Mouse (Mus musculus) myocyte (in vitro differentiated cells): ENCODE measurements around the gene Snx1.

Experiments used
- E2F4 ChIP-seq: IDR thresholded peaks from one replicate; pipeline ENCODE4 v1.6.1; 2011; ENCODE audit warnings: mild to moderate bottlenecking, control low read depth, moderate library complexity; ENCODE audit not compliant: insufficient read depth
- MAX ChIP-seq: IDR thresholded peaks from one replicate; pipeline ENCODE4 v1.6.1; 2011; ENCODE audit warnings: low read depth, mild to moderate bottlenecking, control low read depth
- MYOG ChIP-seq, 3 experiments: IDR thresholded peaks; one replicate each; pipeline ENCODE4 v1.6.1; 2011; ENCODE audit warnings: control low read depth in 2 of 3, low read depth in 2 of 3, mild to moderate bottlenecking in 2 of 3; ENCODE audit not compliant: insufficient read length in 2 of 3, control insufficient read depth in 1 of 3, insufficient read depth in 1 of 3
- POLR2A ChIP-seq: IDR thresholded peaks from one replicate; pipeline ENCODE4 v1.6.1; 2011; ENCODE audit warnings: low read depth, mild to moderate bottlenecking, control low read depth, moderate library complexity; ENCODE audit not compliant: insufficient read length
- REST ChIP-seq: IDR thresholded peaks from one replicate; pipeline ENCODE4 v1.6.1; 2011; ENCODE audit warnings: mild to moderate bottlenecking, control low read depth, moderate library complexity; ENCODE audit not compliant: insufficient read depth, insufficient read length
- SRF ChIP-seq: IDR thresholded peaks from one replicate; pipeline ENCODE4 v1.6.1; 2011; ENCODE audit warnings: low read depth; ENCODE audit not compliant: control insufficient read depth, insufficient read length
- USF1 ChIP-seq: IDR thresholded peaks from one replicate; pipeline ENCODE4 v1.6.1; 2011; ENCODE audit warnings: low read depth, mild to moderate bottlenecking, control low read depth, moderate library complexity

DNA sequence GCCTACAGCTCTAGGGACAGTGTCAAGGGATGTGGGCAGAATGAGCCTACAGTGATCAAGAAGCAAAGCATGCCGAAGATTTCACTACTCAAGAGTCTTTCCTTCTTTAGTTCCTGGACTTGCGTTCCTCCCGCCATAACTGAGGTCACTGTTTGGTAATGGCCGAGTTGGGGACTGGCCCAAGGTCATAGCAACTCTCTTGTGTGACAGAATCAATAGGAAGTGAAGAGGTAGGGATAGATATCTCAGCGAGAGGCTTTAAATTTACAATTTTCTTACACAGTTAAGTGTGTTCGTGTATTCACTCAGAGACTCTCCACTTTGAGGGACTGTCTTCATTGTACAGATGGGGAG is 783 bp upstream of the Snx1 start:
- no peak for TF ChIP-seq POLR2A
- no peak for TF ChIP-seq USF1
- no peak for TF ChIP-seq MAX
- no peak for TF ChIP-seq MYOG (IDR thresholded peaks at IDR 0.05; ENCODE audit: control insufficient read depth in 1 of 3, insufficient read depth in 1 of 3, insufficient read length in 2 of 3, low read depth in 2 of 3)
- TF ChIP-seq E2F4: no peak
- no peak for TF ChIP-seq SRF
- TF ChIP-seq REST: no peak
